Mouse (Mus musculus): ENCODE measurements at regions not wholly inside any gene's neighbourhood (a gene's known extent, or its start where the extent isn't known, plus 50 kb on each side); places are given as distances from the start of the nearest gene placed in this dataset.
A peak's percentile ranks its signal among the peaks of the same experiment; 100 is the strongest.

- no peak for DNase-seq
Measured at GRCm38 (mm10) chr16:95873297-95873696, 117.5 kb downstream of the Psmg1 start.

DNA sequence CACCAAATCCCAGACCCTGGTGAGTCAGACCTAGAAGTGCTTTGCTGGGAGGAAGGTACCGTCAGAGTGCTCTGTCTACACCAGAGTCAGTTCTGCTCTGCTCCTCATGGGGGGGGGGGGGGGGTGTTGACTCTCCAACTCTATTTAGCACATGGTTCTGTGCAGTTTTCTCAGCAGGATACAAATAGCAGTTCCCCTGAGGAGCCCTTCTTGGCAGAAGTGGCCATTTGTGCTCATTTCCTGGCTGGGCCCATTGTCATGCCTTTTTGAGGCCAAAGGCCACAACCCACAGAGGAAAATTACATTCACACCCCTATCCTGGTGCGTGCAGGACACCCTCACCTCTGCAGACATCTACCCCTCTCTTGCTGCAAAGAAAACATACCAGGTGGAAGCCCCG, 118.3 kb downstream of the Psmg1 start:
- DNase-seq, result peak; percentile 52

DNA sequence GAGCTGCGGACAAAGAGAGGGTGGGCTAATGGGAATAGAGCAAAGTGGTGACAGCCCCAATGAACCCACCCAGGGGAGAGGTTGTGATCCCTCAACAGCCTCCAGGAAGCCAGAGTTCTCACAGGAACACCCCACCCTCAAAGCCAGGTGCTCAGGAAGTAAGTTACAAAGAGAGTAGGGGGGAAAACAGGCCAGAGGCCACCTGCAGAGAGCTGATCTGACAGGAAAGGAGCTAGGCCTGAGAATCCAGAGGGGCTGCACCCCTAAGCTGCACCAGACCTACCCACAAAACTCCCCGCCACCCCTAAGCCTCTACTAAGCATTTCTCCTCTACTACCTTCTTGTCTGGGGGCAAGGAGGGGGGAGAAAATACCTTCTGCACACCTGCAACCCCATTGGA, 120.5 kb downstream of the Psmg1 start:
- no peak for DNase-seq

DNA sequence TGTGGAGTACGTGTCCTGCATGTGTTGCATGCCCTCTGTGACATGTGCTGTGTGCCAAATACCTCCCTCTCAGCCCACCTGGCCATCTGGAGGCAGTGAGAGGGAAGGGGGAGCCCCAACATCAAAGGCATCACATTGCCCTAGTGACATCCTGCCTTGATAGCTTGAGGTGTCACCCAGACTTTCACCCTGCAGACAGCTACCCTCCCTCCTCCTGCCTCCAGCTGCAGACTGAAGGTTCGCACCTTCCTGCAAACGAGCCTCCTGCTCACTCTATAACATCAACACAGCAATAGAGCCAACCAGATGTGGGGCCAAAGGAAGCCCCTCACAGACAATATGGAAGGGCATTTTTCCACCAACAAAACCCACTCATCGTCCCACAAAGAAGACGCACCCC, 121.3 kb downstream of the Psmg1 start:
- DNase-seq, result no peak

- no peak for DNase-seq
Measured at GRCm38 (mm10) chr16:95868896-95869295, 121.9 kb downstream of the Psmg1 start.

DNA sequence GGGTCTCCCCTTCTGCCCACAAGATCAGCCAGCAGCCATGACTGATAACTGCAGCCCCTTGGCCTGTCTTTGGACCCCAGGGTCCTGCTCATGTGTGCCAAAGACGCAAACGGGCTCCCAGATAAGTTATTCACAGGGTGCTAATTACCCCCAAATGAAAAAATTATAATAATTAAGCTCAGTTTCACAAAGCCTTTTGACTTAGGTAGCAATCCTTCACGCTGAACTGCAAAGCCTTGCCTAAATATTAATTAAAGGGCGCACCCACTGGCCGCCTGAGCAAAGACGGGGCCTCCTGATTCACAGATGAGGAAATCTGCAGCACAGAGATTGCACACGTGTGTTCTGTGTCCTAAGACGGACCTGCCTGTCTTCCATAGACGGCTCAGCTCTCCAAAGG, 123.2 kb downstream of the Psmg1 start:
- DNase-seq, result no peak

GRCm38 (mm10) chr16:95866866-95867420, 123.8 kb downstream of the Psmg1 start:
- DNase-seq, result no peak

DNA sequence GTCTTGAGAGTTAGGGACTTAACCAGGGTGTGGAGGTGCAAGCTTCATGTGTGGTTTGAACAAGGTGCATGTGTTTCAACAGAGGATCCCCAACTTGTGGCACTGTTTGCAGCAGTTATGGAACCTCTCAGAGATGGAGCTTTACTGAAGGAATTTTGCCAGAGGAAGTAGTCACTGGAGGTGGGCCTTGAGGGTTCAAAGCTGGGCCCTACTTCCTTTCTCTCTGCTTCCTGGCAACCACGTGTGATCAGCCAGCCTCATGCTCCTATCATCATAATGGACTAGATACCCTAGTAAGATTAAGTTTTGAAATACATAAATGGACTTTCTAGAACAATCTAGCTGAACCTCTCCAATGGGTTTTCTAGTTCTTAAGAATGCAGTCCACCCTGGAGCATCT, 125.2 kb downstream of the Psmg1 start:
- DNase-seq, result no peak

DNA sequence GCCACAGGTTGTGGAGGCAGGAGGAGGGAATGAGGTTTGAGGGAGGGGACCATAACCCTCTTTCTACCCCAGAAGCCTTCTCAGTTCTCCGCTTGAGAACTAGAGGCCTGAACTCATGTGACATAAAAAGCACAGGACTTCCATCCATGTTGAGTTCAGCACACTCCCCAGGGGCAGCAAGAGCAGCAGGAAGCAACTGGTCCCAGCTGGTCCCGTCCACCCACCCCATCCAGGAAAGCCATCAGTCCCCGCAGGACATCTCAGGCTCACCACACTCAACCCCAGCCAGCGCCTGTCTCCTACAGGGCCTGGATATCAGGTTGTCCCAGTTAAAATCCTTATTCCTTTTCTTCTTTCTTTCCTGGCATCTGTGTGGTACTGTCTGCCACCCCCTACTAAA, 126.1 kb downstream of the Psmg1 start:
- no peak for DNase-seq

DNA sequence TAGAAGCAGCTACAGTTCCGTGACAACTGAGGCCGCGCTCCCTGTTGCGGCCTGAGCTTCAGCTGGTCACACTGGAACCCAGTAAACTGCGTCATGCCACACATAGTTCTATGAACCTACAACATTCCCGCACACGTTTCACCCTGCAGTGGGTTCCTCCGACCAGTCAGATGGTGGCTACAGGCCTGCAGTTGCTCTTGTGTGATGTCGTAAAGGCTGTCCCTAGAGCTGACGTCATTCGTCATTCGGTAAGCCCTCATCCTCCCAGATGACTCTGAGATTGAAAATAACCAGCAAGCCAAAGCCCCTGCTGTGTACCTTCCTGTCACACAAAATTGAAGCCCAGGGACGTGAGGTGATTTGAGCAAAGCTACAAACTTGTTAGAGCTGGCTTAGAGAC, 126.7 kb downstream of the Psmg1 start:
- no peak for DNase-seq

GRCm38 (mm10) chr16:95863565-95863964, 127.2 kb downstream of the Psmg1 start:
- no peak for DNase-seq

DNA sequence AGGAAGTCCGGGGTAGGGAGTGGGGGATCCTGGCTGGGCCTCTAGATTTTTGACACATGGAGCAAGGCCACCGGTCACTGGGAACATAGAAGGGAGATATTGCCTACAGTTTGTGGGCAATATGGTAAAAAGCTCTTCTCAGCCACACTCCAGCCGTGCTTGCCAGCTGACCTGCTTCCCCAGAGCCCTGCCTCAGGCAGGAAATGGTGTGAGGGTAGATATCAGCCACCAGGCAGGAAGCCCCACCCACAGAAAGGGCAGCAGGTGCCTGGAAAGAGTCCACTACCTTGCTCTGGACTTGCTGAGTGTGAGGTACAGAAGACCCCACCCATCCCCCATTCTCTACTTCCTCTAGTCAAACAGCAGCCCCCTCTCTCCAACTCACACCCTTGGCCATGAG, 128.1 kb downstream of the Psmg1 start:
- DNase-seq, result peak; percentile 42

GRCm38 (mm10) chr16:95861231-95861690, 129.5 kb downstream of the Psmg1 start:
- DNase-seq, result peak; percentile 85

DNA sequence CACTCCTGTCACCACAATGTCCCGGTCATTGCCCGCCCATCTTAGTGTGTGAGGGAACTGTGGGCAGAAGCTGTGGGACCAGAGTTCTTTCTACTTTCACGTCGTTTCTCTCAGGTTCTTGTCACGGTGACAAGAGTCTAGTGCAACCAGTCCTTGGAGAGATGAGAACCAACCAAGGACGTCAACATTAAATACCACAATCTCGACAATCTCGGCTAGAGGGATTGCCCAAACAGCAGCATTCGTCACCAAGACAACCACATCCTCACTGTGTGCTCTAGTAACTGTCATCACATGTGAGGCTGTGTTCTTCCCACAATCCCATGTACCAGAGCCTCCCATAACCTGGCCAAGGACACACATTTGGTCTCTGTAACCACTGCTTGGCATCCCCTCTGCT, 129.9 kb downstream of the Psmg1 start:
- no peak for DNase-seq

DNA sequence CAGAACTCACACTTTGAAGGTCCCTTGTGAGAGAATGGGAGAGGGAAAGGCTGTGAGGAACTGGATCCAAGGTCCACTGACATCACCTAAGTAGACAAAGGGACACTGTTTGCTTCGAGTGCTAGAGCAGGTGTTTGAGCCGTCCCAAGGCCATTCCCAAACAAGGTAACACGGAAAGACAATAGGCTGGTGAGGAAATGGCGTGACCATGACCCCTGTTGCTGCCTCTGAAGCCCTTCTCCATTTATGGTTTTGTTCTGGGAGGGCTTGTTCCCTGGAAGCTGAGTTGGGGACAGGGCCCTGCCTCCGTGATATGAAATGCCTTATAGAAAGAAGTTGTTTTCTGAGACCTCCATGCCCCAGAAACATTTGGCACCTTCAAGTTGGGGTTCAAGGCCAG, 130.6 kb downstream of the Psmg1 start:
- no peak for DNase-seq

DNA sequence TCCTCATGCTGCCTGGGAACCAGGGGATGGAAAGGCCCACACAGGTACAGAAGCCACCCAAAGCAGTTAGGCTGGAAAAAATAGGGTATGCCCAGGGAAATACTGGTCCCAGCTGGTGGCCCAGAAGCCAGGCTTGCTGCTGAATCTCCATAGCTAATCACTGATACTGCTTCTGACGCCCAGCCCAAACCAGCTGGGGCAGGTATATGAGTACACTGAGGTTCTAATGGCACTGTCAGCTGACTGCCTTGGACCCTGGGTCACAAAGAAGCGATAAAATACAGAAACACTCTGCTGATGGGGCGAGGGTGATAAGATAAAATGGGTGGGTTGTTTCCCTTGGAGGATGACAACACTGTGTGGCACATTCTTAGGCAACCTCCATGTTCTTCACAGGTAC, 133.4 kb downstream of the Psmg1 start:
- DNase-seq, result no peak

DNA sequence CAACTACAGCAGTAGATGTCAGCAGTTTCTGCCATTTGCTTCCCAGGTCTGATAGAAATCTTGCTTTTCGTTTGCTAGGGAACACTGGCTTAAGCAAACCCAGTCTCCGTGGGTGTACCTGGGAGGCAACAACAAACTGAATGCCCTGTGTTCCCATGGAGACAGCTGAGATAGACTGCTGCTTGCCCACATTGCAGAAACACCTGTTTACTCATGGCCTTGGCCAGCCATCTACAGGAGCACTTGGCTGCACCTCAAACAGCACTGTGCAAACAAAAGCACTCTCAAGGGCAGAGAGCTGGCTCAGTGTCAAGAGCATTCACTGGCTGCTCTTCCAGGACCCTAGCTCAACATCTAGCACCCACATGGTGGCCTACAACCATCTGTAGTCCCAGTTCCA, 135.5 kb downstream of the Psmg1 start:
- DNase-seq, result peak; percentile 45

DNA sequence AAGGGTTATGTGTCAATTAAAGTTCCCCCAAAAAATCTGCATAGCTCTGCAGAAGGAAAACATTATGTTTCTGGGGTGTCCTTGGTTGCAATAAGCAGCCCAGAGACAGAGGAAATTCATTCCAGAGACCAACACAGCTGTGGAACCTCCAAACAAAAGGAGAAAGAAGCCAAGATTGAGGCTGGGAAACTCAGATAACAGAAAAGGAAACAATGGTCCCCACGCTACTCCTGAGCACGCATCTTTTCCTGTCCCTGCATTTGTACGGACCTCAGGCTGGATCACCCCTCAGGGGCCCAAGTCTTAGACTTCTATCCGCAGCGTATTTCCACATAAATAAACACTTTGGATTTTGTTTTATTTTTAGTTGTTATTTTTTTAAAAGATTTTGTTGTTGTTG, 138.9 kb downstream of the Psmg1 start:
- peak; percentile 40 for DNase-seq

GRCm38 (mm10) chr16:95848555-95849082, 142.1 kb downstream of the Psmg1 start:
- no peak for DNase-seq

GRCm38 (mm10) chr16:95847765-95848483, 142.8 kb downstream of the Psmg1 start:
- DNase-seq, result no peak

DNA sequence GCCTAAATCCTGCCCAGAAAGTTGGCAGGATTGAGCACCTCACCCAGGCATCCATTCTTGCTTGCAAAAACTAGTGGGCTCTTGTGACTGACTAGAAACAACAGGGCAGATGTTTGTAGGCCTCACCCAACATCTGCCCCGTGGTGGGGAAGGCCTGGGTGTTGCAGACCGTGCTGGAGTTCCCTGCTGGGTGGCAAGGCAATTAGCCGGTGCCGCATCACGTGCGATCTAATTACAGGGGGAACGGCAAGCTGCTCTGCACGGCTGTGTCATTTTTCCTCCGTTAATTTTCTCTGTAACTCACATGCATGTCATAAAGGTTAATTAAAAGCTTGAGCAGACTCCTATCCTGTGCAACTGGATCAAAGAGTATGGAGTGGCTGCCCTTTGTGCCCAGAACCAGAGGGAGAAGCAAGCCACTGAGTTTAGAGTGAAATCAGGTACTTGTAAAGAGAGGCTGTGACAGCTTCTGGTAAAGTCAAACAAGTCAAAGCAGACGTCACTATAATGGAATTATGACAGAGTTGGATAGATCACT, 143.5 kb downstream of the Ets2 start:
- DNase-seq, result no peak

DNA sequence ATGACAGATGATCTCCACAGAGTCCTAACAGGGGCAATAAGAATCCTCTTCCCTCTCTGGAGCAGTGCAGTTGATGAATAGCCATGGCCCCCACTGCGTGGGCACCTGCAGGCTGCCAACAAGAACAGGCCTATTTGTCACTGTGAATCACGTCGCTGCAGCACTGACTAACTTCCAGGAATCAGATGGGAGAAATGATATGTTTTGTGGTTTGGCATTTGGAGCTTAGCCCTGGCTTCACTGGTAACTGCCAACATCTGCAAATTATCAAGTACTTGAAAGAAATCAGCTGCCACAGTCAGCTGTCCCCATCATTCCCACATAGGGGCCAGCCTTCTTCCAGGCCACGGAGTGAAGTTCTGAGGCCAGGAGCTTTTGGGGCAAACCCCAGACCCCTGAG, 142.8 kb downstream of the Ets2 start:
- DNase-seq, result no peak

DNA sequence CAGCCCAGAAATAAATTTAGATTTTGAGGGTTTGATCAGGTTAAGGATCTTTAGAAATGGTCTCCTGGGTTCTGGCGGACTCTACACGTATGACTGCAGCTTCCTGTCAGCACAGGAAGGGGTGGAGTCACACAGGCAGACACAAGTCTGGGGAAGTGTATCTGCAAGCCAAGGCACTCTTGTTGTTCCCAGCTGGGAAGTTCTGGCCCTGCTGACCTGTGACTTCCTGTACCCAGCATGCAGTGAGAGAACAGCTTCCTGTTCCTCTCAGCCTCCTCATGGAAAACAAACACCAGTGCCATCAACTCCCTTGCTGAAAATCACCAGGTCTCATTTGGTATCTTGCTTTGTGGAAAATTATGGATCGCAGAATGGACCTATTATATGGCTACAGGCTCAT, 140.9 kb downstream of the Ets2 start:
- no peak for DNase-seq

GRCm38 (mm10) chr16:95839512-95840253, 137.8 kb downstream of the Ets2 start:
- DNase-seq, result no peak
